Mouse (Mus musculus): ENCODE data around the gene Itga5.

Itga5 gene

DNA sequence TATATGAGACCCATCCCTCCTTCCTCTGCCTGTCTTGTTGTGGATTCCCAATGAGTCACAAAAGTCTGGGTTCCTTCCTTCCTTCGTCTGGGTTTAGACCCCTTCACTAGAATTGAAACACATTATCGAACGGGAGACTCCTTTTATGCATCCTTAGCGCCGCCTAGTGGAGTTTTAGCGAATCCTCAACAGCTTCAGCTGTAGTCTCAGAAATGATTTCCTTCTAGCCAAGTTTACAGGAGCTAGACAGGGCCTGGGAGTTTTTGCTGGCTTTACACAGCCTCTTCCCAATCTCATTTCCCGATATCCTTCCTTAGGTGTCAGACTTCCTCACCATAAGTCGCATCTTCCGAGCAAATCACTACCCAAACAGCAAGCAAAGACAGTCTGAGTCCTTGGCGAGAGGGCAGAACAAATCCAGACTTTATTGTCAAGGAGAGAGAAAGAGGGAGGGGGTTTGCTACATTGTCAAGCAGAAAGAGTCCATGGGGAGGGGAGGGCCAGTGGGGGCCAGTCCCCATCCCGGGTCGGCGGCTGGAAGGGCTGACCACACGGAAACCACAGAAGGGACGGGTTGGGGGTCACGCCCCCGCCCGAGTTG is 53.0 kb downstream of the Itga5 start:
- no peak for DNase-seq (ENCODE audit: low spot score in 2 of 2)

DNA sequence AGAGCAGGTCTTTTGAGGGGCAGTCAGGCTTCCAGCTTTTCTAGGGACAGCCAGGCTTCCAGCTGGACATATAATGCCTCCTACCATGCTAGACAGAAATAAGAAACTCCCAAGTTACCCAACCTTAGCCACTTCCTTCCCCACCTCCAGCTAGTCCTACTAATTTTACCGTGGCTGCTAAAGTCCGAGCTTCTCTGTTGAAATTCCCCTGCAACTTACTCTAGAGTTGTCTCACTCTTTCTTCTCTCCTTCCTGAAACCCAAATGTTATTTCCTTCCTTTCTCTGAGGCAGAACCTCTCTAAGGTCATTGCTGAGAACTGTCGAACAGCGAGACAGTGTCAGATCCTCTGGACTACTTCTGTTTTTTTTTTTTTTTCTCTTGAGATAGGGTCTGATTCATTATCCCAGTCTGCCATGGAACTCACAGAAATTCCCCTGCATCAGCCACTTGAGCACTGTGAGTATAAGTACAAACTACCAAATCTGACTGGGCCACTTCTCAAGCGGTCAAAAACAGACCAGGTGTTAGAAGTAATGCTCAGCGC is 56.1 kb downstream of the Itga5 start, which contains the start of gene Gpr84:
Gpr84 (minus strand) TSS at position 248 of the 546 bp plus-strand sequence.
- DNase-seq (ENCODE audit: low spot score in 2 of 2) = no peak

DNA sequence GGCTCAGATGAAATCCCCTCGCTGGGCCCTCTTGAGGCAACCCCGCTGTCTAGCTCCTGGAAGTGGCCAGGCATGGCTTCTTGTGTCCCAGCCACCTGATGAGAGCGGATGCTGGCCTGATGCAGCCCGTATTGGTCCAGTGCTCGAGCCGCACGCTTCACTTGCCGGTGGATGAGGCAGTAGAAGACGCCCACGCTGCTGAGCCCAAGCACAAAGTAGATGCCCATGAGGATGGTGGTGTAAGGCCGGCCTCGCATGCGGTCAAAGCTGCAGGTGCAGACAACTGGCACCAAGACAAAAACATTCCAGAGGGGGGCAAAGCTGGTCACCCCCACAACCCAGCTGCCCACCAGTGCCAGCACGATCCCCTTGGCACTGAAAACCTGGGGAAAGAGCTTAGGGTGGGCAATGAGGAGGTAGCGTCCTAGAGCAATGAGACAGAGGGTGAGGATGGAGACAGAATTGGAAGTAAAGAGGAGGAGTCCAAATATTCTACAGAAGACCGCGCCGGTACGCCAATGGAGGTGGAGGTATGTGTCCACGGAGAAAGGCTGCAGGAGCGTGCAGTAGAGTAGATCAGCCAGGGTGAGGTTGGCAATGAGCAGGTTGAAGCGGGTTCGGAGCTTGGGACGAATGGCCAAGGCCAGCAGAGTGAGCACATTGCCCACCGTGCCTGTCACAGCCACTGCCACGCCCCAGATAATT is 57.5 kb downstream of the Itga5 start:
- no peak for DNase-seq (ENCODE audit: low spot score in 2 of 2)

DNA sequence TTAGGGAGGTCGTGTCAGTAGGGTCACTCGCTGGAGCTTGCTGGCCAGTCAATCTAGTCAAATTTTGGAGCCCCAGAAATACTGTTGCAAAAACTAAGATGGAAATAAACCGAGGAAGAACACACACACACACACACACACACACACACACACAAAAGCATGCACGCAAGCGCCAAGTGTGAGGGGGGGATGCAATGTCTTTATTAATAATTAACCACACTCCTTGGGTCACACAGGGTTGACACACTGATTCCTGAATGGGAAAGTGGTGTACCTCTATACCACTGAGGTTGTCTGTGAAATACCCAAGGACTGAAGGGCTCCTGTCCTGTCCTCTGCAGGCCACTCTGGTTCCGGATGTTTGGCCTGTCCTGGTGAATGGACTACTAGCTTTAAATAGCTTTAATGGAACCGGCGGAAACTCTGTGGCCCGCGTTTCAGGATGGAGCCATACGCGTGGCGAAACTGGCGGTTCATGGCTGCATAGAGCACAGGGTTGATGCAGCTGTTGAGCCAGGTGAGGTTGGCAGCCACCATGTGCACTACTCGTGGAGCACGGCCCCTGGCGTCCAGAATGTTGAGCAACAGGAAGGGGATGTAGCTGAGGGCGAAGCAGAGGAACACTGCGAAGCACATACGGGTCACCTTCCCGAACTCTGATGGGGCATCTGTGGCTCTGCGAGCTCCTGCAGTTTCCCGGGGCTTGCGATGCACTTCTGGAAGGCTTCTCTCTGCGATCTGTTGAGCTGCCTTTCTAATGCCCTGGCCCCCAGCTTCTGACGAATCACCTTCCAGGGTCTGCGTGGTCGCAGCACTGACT is 58.3 kb downstream of the Itga5 start:
- no peak for DNase-seq (ENCODE audit: low spot score in 2 of 2)

DNA sequence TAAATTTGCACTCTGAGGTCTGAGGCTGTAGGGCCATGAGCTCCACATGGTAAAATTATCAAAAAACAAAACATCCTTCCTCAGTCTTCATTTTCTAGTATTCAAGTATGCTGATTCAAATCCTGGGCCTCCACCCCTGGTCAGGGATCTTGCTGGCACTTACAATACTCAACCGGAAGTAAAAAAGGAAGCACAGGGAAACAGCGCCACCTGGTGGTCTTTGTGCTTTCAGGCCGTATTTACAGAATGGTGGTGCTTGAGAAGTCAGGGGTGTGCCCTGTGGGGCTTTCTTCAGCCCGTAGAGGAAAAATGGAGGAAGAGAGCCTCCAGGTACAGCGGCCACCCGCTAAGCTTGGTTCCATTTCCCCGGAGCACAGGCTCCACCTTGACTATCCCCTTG is 59.4 kb downstream of the Itga5 start:
- peak; percentile 95 to 98 for DNase-seq (ENCODE audit: low spot score in 2 of 2)

DNA sequence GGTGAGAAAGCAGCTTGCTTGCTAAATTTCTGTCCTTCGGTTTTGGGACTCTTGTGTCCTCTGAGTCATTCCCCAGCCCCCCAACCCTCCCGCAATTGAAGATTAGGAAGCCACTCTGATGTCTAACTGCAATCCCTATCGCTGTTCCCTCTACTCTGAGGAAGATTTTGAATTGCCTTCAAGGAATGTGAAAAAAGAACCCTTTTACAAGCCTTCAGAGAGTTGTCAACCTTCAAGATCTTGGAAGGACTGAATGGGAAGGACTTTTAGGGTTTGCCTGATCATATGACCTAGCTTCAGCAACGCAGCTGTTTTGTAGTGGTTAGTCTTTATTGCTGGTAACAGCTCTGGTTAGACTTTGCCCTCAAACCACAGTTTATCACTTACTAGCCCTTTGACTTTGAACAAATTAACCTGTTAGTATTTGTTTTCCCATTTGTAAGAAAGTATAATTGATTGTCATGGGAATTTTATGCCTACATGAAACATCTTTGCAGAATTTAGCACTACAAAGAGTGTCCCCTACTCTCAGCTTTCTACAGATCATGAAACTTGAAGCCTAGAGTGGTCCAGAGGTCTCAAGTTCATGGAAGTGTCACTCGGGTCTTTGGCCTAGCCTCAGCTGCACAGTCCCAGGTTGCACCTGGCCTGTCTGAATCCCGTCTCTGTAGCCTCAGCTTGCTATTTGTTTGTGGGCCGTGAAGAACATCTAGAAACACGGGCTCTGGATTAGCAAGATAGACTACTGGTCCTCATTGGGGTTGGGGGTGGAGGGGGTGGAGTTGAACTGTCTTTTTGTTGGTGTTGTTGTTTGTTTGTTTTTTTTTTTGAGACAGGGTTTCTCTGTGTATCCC is 60.5 kb downstream of the Itga5 start:
- DNase-seq (ENCODE audit: low spot score in 2 of 2) = no peak

DNA sequence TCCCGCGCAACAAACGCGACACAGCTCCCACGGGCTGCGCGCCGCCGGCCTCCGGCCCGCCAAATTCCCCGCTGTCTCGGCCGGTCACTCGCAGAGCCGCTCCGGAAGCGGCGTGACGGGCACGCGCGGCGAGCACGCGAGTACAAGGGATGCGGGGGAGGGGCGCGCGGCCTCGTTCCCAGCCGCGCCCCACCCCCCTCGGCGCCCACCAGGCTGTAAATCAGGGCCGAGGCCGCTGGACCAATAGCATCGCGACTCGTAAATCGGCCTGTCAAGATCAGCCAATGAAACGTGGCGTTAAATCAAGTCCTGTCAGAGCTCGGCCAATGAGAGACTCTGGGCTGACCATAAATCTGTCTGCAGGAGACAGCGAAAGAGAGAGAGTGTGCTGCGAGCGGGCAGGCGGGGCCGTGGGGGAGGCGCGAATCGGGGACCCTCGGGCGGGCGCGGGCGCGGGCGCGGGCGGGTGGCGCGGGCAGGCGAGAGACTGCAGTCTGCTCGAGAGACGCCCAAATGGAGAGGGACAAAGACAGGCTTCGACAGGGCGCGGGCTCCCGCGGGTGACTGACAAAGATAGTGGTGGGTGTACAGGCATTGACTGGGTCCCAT is 61.4 kb downstream of the Itga5 start:
- DNase-seq (ENCODE audit: low spot score in 2 of 2) = peak; percentile 89 to 92

DNA sequence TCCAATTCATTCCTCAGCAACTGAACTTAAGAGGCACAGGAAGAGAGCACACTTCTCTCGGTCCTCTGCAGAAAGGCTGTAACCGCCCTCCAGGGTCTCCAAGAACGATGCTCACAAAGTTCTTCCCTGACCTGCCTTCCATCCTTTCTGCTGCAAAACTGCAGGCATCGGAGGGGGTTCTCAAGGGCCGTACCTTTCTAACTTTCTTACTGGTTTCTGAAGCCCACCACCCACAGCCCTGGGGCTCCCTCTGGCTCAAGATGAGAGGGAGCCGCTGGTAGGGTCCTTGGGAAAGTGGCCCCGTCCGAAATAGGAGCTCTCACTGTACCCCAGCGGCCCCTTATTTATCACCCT is 62.0 kb downstream of the Itga5 start:
- no peak for DNase-seq (ENCODE audit: low spot score in 2 of 2)

DNA sequence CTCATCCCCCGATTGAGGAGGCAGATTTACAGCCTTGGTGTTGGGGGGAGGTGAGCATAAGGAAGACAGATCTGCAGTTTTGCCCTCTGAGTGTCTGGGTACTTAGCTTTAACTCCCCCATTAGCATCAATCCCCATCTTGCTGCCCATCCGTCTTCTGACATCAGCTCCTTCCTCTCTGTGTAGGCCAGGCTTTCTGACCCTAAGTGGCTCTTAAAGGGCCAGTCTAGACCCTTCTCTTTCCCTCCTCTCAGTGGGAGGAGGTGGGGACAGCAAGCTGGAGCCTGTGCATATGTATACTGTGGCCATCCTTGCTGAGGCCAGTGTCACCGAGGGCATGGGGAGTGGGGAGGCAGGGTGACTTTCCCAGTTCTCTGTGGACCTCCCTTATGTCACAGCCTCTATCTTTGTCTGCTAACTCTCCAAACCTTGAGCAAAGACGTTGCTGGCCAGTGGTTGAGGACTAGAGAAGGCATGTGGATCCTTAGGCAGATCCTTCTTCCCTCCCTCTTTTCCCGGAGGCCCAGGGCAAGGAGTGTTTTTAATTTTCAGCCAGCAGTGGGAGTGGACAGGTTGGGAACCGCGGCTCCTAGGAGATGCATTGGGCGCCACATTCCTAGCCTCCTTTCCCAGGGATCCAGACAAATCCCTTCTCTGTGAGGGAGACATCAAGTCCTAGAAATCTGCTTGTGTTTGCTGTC is 62.5 kb downstream of the Itga5 start:
- DNase-seq (ENCODE audit: low spot score in 2 of 2) = no peak

DNA sequence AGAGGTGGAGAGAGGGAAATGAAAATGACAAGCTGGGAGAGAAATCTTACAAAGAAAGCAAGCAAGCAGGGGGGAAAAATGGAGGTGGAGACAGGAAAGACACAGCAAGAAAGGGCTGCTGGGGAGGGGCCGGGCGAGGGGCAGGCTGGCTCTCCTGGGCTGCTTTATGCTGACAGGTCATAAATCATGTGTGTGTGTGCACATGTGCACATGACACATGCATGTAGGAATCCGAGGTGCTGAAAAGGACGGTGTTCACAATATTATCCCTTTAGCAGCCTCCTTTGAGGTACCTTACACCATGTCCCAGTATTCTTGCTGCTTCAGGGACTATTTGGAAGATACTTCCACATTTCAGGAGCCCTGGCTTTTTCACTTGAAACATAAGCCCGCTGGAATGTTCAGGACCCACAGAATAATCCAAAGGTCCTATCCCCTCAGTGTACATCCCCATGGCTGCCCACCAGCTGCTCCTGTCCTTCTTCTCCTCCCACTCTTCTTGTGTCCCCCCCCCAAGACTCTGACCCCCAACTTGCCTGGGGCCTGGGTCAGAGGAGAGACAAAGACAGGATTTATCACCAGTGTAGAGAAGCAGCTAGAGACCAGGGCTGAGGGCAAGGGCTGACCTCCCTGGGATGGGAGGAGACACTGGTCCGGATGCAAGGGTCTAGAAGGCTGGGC is 64.1 kb downstream of the Itga5 start:
- DNase-seq (ENCODE audit: low spot score in 2 of 2) = no peak

DNA sequence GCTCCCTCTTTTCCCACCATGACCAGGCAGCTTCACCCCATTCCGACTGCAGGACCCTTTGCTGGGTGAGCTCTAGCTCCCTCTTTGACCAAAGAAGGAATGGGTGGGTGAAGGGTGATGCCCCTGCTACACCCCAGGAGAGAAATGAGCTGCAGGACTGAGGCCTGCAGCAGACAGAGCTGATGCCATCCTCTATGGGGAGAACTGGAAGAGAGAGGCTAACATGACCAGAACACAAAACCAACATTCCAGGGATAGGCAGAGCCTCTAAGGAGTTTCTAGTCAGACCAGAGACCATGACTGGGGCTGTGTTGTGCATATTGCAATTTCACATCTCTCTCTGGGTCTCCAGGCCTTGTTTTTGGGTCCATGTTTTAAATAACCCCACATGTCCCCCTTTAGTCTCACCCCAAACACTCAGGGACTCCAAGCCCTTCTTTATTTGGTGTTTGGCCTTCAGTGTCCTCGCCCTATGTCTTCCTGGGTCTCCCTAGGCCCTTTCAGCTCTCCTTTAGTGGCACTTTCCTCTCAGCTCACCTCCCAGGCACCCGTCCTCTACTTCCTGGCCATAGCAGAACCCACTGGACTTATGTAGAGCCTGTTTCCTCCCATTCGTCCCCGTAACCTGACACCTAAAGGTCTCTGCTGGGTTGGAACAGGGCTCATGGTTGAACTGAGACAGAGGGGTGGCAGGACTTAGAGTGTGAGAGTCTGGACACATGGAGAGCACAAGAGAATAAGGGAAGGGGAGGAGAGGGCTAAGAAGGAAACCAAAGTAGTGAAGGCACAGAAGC is 64.8 kb downstream of the Itga5 start:
- DNase-seq (ENCODE audit: low spot score in 2 of 2) = no peak

DNA sequence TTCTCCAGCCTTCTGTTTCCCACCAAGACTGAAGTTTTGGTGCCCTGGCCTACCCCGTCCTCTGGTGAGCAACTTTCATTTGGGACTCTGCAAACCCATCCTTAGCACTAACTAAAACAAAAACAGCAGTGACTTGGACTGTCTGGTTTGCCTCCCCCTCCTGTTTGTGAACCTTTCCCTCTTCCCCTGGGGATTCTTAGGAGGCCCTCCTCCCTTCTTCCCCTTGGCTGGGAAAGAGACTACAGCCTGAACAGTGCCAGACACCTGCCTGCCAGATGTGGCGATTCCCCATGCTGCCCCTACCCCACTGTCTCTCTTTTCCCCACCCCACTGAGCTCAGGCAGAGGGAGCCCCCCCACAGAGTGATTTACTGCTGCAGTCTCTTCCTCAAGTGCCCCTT is 65.5 kb downstream of the Itga5 start:
- DNase-seq (ENCODE audit: low spot score in 2 of 2) = no peak

DNA sequence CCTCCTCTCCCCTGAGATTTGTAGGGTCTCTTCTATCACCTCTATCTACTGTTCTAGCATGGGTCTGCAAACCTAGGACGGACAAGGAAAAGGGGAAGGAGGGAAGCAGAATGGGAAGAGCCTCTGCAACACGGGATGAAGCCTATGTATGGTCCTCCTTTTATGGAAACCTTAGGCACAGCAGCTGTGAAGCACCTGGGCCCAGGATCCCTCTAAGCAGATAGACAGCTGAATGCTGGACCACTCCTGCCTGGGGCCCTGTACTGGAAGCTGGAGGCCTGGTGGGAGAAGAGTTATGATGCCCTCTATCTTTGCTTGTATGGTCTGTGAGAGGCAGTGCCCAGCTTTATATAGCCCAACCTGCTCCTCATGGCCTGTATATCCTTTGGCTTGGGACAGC is 66.0 kb downstream of the Itga5 start:
- no peak for DNase-seq (ENCODE audit: low spot score in 2 of 2)

DNA sequence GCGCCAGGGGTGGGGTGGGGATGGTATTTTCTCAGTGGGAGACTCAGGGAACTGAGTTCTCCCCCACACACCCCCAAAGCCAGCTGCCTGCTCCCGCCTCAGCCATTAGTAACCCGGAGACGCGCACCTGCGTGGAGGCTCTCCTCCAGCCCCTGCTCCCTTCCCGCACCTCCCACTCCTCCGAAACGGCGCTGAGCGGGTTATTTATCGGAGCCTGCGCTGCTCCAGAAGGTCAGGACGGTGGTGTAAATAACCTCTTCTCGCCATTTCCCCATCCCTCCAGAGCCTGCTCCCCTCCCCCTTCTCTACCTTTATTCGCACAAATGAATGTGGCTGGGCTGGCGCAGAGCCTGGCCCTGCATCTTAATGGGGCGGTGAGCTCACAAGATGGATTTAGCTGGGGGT is 66.5 kb downstream of the Itga5 start:
- DNase-seq (ENCODE audit: low spot score in 2 of 2) = no peak

DNA sequence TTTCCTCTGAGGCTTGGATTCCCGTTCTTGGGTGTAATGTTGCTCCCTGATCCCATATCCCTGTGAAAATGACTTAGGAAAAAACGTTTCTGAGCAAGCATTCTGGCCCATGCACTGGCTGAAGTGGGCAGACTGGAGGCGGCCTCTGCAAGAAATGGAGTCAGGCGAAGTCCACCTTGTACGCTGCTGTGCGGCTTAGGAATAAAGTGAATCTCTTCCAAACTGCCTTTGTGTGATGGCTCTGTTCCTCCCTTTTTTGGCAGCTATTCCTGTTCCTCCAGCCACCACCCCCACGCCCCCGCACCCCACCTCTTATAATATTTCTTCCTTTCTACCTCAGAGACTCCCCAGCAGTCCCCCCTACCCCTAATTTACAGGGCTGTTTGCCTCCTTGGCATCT is 66.9 kb downstream of the Itga5 start:
- no peak for DNase-seq (ENCODE audit: low spot score in 2 of 2)

DNA sequence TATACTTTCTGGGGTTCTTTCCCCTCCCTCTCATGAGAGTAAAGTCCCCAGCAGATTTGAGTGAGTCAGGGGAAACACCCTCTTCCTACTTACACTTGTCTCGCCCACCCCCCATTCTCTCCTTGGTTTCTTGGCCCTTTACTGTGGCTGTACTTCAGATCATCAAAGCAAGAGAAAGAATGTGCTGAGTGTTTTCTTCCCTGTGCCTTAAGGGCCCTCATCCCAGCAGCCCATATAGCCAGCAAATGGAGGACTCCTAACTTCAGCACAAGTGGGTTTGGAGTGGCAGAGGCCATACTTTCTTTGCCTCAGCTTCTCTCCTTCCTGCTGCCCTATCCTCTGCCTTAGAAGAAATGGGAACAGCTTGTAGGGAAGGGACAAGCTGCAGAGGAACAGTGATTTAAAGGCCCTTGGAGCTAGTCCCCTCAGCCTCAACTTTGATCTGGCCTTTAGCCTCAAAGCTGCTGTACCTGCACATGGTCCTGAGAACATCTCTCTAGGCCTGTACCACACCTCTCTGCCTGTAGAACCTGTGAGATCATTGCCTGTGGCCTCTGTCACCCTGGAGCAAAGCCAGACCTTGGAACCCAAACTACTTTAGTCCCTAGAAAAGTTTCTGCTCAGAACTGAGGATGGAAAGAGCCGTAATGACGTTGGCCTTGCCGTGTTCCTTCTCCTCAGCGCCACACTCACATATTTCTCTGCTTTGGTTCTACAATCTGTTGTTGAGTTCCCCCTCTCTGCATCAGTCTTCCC is 67.5 kb downstream of the Itga5 start:
- DNase-seq (ENCODE audit: low spot score in 2 of 2) = no peak

DNA sequence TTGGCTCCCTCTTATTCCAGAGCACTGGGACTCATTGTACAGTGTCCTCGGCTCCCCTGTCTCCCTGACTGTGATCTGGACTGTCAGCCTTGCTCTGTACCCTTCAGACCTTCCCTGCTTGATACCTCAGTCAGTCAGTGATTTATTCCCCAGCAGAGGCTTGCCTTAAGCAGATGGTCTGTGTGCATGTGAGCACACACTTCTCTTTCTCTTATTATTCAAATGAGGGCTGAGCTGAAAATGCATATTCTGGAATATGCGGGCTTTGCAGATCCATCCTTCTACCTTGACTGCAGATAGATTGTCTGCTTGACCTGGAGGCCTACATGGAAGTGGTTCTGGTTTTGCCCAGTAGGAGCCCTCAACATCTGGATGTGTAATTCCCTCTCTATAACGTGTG is 68.5 kb downstream of the Itga5 start:
- no peak for DNase-seq (ENCODE audit: low spot score in 2 of 2)

DNA sequence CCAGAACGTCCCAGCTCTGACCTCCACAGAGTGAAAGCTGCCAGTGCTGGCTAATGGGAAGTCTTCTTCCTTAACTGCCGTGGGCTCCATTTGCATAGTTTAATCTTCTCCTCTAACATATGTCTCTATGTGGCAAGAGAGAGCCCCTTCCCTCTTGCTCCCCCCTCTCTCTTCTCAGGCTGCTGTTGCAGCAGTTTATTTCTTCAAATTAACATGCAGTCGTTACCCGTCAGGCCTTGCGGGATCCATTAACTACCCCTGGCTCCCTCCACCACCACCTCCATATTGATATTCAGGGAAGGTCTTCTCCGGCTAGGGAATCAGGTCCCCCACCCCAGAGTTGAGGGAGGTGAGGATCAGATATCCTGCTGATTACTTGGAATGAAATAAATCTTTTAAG is 69.2 kb downstream of the Itga5 start:
- no peak for DNase-seq (ENCODE audit: low spot score in 2 of 2)

DNA sequence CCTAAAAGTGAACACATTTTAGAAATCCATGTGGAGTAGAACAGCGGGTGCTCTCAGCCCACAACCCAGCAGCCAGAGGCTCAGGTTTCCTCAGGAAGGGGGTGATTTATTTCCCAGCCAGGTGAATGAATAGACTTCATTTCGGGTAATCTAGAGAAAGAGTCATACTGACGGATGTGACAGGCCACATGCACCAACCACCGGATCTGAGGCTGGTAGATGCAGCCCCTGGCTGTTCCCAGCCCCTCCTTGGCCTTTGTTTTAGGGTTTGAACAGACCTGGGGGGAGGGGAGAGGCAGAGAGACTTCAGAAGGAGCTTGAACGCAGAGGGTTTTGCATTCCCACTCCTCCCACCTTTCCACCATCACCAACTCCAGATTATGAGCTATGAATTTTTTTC is 70.7 kb downstream of the Itga5 start:
- no peak for DNase-seq (ENCODE audit: low spot score in 2 of 2)

Data from frontal cortex, postnatal 25 days (tissue).